Mouse (Mus musculus) layer of hippocampus, adult 9-10 months (tissue): ENCODE results near the gene Slco3a1.
A peak's percentile ranks its signal among the peaks of the same experiment; 100 is the strongest.

Experiments
- DNase-seq: peaks from one replicate; pipeline ENCODE4 v3.0.0; 2022; ENCODE audit warnings: low spot score

The Slco3a1 gene

GRCm38 (mm10) chr7:74486083-74486482, 68.5 kb downstream of the Slco3a1 start:
- DNase-seq, result no peak

GRCm38 (mm10) chr7:74485669-74486068, 68.9 kb downstream of the Slco3a1 start:
- DNase-seq, result no peak

- no peak for DNase-seq
Observed at GRCm38 (mm10) chr7:74484024-74484385, 70.6 kb downstream of the Slco3a1 start.

- DNase-seq, result no peak
Observed at GRCm38 (mm10) chr7:74483294-74484023, 71.1 kb downstream of the Slco3a1 start.

- no peak for DNase-seq
Observed at GRCm38 (mm10) chr7:74471740-74472139, 82.8 kb downstream of the Slco3a1 start.

- DNase-seq, result no peak
Observed at GRCm38 (mm10) chr7:74466886-74467285, 87.7 kb downstream of the Slco3a1 start.

- no peak for DNase-seq
Observed at GRCm38 (mm10) chr7:74464638-74465037, 89.9 kb downstream of the Slco3a1 start.

- no peak for DNase-seq
Observed at GRCm38 (mm10) chr7:74462451-74462850, 92.1 kb downstream of the Slco3a1 start.

GRCm38 (mm10) chr7:74461736-74462135, 92.8 kb downstream of the Slco3a1 start:
- DNase-seq, result no peak

GRCm38 (mm10) chr7:74461146-74461545, 93.4 kb downstream of the Slco3a1 start:
- DNase-seq, result no peak

- no peak for DNase-seq
Observed at GRCm38 (mm10) chr7:74459812-74460211, 94.8 kb downstream of the Slco3a1 start.

GRCm38 (mm10) chr7:74459277-74459676, 95.3 kb downstream of the Slco3a1 start:
- DNase-seq, result no peak

GRCm38 (mm10) chr7:74458475-74459221, 95.9 kb downstream of the Slco3a1 start:
- DNase-seq, result no peak

GRCm38 (mm10) chr7:74457347-74457975, 97.1 kb downstream of the Slco3a1 start:
- peak; percentile 32 for DNase-seq

GRCm38 (mm10) chr7:74456781-74457180, 97.8 kb downstream of the Slco3a1 start:
- DNase-seq, result no peak

- DNase-seq, result no peak
Observed at GRCm38 (mm10) chr7:74451047-74451446, 103.5 kb downstream of the Slco3a1 start.

- DNase-seq, result no peak
Observed at GRCm38 (mm10) chr7:74449802-74450201, 104.8 kb downstream of the Slco3a1 start.

- no peak for DNase-seq
Observed at GRCm38 (mm10) chr7:74447781-74448180, 106.8 kb downstream of the Slco3a1 start.

- no peak for DNase-seq
Observed at GRCm38 (mm10) chr7:74445148-74445547, 109.4 kb downstream of the Slco3a1 start.

- no peak for DNase-seq
Observed at GRCm38 (mm10) chr7:74442380-74442779, 112.2 kb downstream of the Slco3a1 start.

- DNase-seq, result no peak
Observed at GRCm38 (mm10) chr7:74437534-74437933, 117.0 kb downstream of the Slco3a1 start.

GRCm38 (mm10) chr7:74436642-74437041, 117.9 kb downstream of the Slco3a1 start:
- DNase-seq, result no peak

GRCm38 (mm10) chr7:74432950-74433349, 121.6 kb downstream of the Slco3a1 start:
- no peak for DNase-seq
